Mouse (Mus musculus): ENCODE results near the gene Hcn4.

DNA sequence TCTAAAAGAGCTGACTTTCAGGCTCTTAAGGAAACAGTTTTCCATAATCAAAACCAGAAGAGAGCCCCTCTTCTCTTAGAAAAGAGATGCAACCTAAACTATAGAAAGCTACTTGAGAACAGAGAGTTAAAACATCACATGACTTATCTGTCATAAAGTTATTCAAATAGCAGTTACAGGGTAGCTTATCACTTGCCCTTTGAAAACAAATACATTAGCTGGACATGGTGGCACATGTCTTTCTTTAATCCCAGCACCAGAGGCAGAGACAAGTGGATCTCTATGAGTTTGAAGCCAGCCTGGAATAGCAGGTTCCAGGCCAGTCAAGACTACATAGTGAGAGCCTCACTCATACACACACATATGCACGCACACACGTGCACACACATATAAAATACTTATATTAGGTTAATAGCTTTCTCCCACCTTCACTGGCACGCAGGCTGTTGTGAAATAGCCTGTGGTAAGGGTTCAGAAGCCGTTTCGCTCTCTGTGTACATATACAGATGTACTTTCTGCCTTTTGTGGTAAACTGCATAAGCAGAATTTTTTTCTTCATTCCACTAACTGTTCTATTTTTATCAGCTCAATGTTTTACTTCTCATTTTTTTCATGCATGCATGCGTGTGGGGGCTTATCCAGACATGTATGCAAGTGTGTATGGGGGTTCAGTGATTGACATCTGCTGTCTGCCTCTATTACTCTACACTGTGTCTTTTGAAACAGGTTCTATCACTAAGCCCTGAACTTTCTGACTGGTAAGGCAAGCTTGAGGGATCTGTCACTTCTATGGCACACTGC is 68.8 kb downstream of the Hcn4 start:
- TF ChIP-seq CTCF (IDR thresholded peaks at IDR 0.05; ENCODE audit: low read depth, low read length): no peak
- no peak for TF ChIP-seq POLR2A (IDR thresholded peaks at IDR 0.05; ENCODE audit: extremely low read depth, insufficient read depth, low read length)
